Mouse (Mus musculus) B cell, adult 2 months (primary cell): ENCODE data around the gene Abhd14a.

Source experiments
- DNase-seq, 2 experiments: peaks; one replicate each; pipeline ENCODE4 v3.0.0; 2022

Abhd14a gene

DNA sequence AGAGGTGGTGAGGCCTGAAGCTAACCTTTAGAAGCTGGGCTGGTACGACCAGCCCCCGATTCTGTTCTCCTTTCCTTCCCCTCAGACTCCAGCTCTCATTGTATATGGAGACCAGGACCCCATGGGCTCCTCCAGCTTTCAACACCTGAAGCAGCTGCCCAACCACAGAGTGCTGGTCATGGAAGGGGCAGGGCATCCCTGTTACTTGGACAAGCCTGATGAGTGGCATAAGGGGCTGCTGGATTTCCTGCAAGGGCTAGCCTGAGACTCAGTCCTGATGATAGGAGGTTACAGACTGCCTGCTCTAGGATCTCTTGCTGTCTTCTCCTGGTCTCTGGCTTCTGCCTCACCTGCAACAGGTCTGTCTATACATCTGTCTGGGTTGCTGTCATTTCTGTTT, 4.4 kb upstream of the Abhd14a start:
- DNase-seq = no peak

- no peak for DNase-seq
Observed at GRCm38 (mm10) chr9:106451298-106451697, 3.8 kb upstream of the Abhd14a start.

DNA sequence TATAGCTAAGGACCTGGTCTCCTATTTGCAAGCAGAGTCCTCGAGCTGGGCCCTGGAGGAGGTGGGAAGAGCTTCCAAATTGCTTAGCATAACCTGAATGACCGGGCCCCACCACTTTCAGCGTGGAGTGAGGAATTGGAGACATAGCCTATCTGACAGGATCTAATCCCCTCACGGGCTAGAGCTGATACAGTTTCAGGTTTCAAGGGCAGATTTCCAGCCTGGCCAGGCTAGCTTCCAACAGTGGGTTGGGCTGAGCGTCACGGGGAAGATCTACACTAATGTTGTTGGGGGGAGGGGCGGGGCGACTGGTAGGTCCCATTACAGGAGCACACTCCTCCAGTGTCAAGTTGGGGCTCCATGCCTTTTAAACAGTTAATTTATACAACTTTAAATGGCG, 3.2 kb upstream of the Abhd14a start:
- no peak for DNase-seq

- DNase-seq = no peak
Observed at GRCm38 (mm10) chr9:106449947-106450346, 2.5 kb upstream of the Abhd14a start.

DNA sequence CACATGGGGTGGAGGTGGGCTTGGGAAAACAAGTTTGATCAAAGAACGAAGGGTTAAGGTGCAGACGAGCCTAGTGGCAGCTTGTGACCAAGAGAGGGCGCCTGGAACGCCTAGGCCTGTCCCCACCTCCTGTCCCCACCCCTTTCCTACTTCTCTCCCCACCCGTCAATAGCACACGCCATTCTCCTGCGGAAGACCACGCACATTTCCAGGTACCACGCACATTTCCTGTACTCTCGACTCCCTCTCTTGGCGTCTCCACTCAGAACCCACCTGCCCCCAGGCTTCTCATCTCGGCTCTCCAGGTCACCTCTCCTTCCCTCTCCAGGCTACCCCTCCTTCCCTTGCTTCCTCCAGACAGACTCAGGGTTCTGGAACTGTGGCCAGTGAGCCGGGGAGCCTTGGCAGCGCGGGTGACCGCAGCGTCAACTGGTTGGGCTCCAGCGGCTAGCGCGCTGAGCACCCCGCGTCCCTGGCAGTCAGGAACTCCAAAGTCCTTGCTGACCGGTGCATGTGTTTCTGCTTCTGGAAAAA, 1.1 kb upstream of the Abhd14a start:
- DNase-seq = peak; percentile 66 to 72

GRCm38 (mm10) chr9:106447951-106448350, 473 bp upstream of the Abhd14a start:
- DNase-seq = no peak

GRCm38 (mm10) chr9:106444836-106445235, 2.6 kb downstream of the Abhd14a start:
- no peak for DNase-seq

- DNase-seq = no peak
Observed at GRCm38 (mm10) chr9:106442680-106443079, 4.8 kb downstream of the Abhd14a start.

- DNase-seq = no peak
Observed at GRCm38 (mm10) chr9:106436566-106436965, 10.9 kb downstream of the Abhd14a start.

GRCm38 (mm10) chr9:106433389-106433788, 14.1 kb downstream of the Abhd14a start:
- DNase-seq = no peak

GRCm38 (mm10) chr9:106430015-106430264, 17.5 kb downstream of the Abhd14a start:
- no peak for DNase-seq

GRCm38 (mm10) chr9:106429221-106430014, 18.1 kb downstream of the Abhd14a start, which contains the start of gene Rpl29:
TSS of gene Rpl29 (plus strand) at chr9:106429454.
- DNase-seq = peak; percentile 96

- DNase-seq = no peak
Observed at GRCm38 (mm10) chr9:106428719-106429220, 18.7 kb downstream of the Abhd14a start.

DNA sequence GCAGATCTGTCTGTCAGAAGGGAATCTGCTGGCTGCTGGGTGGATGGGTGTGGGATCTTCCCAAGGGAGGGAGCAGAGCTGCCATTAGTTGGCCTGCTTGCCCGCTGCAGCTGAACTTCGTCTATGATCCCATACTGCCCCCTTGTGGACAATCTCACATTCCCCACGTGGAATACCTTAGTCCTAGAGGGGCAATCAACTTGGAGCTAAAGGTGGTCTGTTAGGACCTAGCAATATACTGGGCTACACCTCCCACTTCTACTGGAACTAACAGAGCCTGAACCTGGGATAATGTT, 25.7 kb downstream of the Abhd14a start:
- peak; percentile 89 to 91 for DNase-seq

GRCm38 (mm10) chr9:106421033-106421864, 26.2 kb downstream of the Abhd14a start:
- no peak for DNase-seq

- DNase-seq = peak in 1 of 2 experiments; percentile 37
Observed at GRCm38 (mm10) chr9:106420608-106421007, 26.9 kb downstream of the Abhd14a start.

GRCm38 (mm10) chr9:106417841-106418625, 29.4 kb downstream of the Abhd14a start:
- DNase-seq = no peak

DNA sequence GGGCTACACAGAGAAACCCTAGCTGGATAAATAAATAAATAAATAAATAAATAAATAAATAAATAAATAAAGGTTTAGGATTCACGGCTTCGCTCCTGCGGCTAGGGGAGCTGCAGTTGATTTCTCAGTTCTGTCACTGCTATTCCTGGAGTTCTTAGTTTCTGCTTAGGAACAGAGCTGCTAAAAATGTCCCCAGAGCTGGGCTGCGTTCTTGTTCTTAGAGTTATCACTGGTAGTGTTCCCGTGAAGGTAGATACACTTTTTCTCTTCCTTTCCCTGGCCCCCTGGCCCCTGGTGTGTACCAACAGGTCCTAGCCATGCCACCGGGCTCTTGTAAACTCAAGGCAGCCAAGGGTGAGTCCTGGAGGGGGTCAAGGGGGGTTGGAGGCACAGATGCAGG, 30.7 kb downstream of the Abhd14a start:
- no peak for DNase-seq

DNA sequence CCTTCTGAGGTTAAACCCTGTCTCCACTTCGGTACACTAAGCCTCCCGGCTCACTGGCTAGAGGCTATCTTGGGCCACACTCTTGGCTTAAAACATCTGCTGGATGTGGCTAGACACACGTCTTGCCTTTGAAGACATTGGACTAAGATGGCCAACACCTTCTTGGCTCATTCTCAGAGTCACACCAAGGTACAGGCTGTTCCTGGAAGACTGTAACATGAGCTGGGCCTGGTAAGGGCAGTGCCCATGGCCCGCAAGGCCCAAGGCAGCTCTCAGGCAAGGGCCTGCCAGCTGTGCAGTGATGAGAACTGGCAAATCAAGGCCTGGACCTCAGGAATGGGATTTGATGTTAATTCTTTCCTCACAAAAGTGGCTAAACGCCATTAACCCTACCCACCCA, 33.9 kb downstream of the Abhd14a start:
- DNase-seq = no peak

- no peak for DNase-seq
Observed at GRCm38 (mm10) chr9:106412210-106412609, 35.3 kb downstream of the Abhd14a start.

DNA sequence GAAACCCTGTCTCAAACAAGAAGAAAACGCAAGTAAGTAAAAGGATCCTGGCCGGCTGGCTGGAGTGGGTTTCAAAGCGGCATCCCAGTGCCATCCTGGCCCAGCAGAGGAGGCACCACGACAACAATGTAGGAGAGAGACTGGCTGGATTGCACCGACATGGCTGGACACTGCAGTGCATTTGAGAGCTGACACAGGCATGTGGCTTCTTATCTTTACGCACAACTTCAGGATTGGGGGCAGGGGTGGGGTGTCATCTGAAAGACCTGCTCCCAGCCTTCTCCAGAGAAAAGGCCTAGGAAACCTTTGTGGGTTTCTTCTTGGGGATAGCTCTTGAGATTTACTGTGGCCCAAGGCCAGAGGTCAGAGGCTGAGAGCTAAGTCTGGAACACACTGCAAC, 35.7 kb downstream of the Abhd14a start:
- no peak for DNase-seq

- DNase-seq = peak; percentile 54 to 68
Observed at GRCm38 (mm10) chr9:106411091-106411594, 36.3 kb downstream of the Abhd14a start.

GRCm38 (mm10) chr9:106410086-106410650, 37.3 kb downstream of the Abhd14a start:
- DNase-seq = no peak
